Mouse (Mus musculus) limb, embryonic 11.5 days (tissue): ENCODE results near the gene Fignl1. TPM values are rescaled to one million over a fixed set of nuclear protein-coding genes. Genes with fewer than 3 reads are reported as not detected.

Experiments
- ATAC-seq: fragments of 200-750 bp; cut with Nextera tagmentation; 2 replicates; pipeline ENCODE4 v1.8.0; 2017; ENCODE audit warnings: low read depth; ENCODE audit not compliant: insufficient number of reproducible peaks, low FRiP score, low TSS enrichment
- DNase-seq: peaks from one replicate; pipeline ENCODE4 v3.0.0-alpha.2; 2015; ENCODE audit warnings: low spot score
- H3K27ac ChIP-seq: fragments of 300-500 bp; sonication (generic); replicated peaks from 2 replicates; pipeline ENCODE4 v1.5.1; 2014; ENCODE audit warnings: low read depth, mild to moderate bottlenecking, low read length
- H3K27me3 ChIP-seq: fragments of 300-500 bp; sonication (generic); 2 replicates; pipeline ENCODE4 v1.6.1; 2014; ENCODE audit warnings: mild to moderate bottlenecking, low read length, mixed read lengths; ENCODE audit not compliant: control insufficient read depth, insufficient read depth
- H3K36me3 ChIP-seq: fragments of 300-500 bp; sonication (generic); 2 replicates; pipeline ENCODE4 v1.6.1; 2014; ENCODE audit warnings: mild to moderate bottlenecking, low read length, moderate library complexity, mixed read lengths; ENCODE audit not compliant: control insufficient read depth, insufficient read depth
- H3K4me1 ChIP-seq: fragments of 300-500 bp; sonication (generic); 2 replicates; pipeline ENCODE4 v1.6.1; 2014; ENCODE audit warnings: low read length, mixed read lengths; ENCODE audit not compliant: control insufficient read depth, insufficient read depth
- H3K4me2 ChIP-seq: fragments of 300-500 bp; sonication (generic); 2 replicates; pipeline ENCODE4 v1.6.1; 2014; ENCODE audit warnings: low read depth, mild to moderate bottlenecking, moderate library complexity; ENCODE audit not compliant: severe bottlenecking
- H3K4me3 ChIP-seq: fragments of 300-500 bp; sonication (generic); 2 replicates; pipeline ENCODE4 v1.5.1; 2014; ENCODE audit warnings: low read depth, low read length
- H3K9ac ChIP-seq: fragments of 300-500 bp; sonication (generic); 2 replicates; pipeline ENCODE4 v1.6.1; 2014; ENCODE audit warnings: mild to moderate bottlenecking, low read length
- H3K9me3 ChIP-seq: fragments of 300-500 bp; sonication (generic); 2 replicates; pipeline ENCODE4 v1.6.1; 2016; ENCODE audit warnings: low read length; ENCODE audit not compliant: control insufficient read depth
- WGBS: fragments of 180-500 bp; shearing (Covaris S2); extraction: QIAGEN DNeasy Blood & Tissue Kit; methylation state at CpG from one replicate; pipeline ENCODE4 v1.1.7; 2014; 5-methylcytosine and 5-hydroxymethylcytosine counted together
- polyA plus RNA-seq: library from polyadenylated mRNA; unstranded; fragments of >200 nt; fragmentation: Nextera tagmentation; extraction: Ambion mirVana; gene quantifications from 2 replicates; pipeline ENCODE4 v1.2.1, GENCODE M21; 2014

Fignl1 gene
- polyA plus RNA-seq, 1 experiment from 2014 or later = 96.7 TPM

- no peak overlapping the region for H3K9ac ChIP-seq
- no peak overlapping the region for H3K27ac ChIP-seq
- no peak for DNase-seq
- no peak overlapping the region for H3K4me2 ChIP-seq
- no peak overlapping the region for H3K4me3 ChIP-seq
- no peak for ATAC-seq
- no peaks in the 10 kb centered on the region for H3K4me1 ChIP-seq
- WGBS = 90% methylated on average over 3 of the region's 3 CpGs
- no peaks in the 10 kb centered on the region for H3K27me3 ChIP-seq
- H3K9me3 ChIP-seq = no peaks in the 10 kb centered on the region
- no peaks in the 10 kb centered on the region for H3K36me3 ChIP-seq
These were observed 69.7 kb downstream of the Fignl1 start for GRCm38 (mm10) chr11:11739054-11739453.

- no peaks in the 10 kb centered on the region for H3K9me3 ChIP-seq
- H3K4me1 ChIP-seq = no peaks in the 10 kb centered on the region
- ATAC-seq (no peak), DNase-seq (no peak)
- no peak overlapping the region for H3K27ac ChIP-seq
- H3K27me3 ChIP-seq = no peaks in the 10 kb centered on the region
- H3K4me3 ChIP-seq = no peak overlapping the region
- H3K4me2 ChIP-seq = no peak overlapping the region
- no peak overlapping the region for H3K9ac ChIP-seq
- WGBS = 70% methylated on average over 2 of the region's 2 CpGs
- H3K36me3 ChIP-seq = no peaks in the 10 kb centered on the region
These were observed 71.2 kb downstream of the Fignl1 start for GRCm38 (mm10) chr11:11737562-11737961.

Other genes with a start within 250 kb of the Fignl1 start
- gene 4930512M02Rik, start 181.1 kb downstream of the Fignl1 start, polyA plus RNA-seq = not detected in 2 replicates
- 1.7 and 1.9 TPM in 2 replicates for gene Ikzf1, start 124.0 kb downstream of the Fignl1 start, polyA plus RNA-seq
- gene Ddc, start 89.2 kb upstream of the Fignl1 start, polyA plus RNA-seq = 9.2 and 10.2 TPM in 2 replicates
- 234 and 283 TPM in 2 replicates for gene Grb10, start 229.7 kb upstream of the Fignl1 start, polyA plus RNA-seq